Mouse (Mus musculus): Measurements from ENCODE around the gene Fam185a. TPM values are rescaled to one million over a fixed set of nuclear protein-coding genes. Genes with fewer than 3 reads are reported as not detected.

The Fam185a gene
- polyA plus RNA-seq, 1 experiment, result 1.6 TPM

GRCm38 (mm10) chr5:21500941-21501340 lies 76.2 kb downstream of the Fam185a start:
- no peak overlapping the region for H3K4me3 ChIP-seq (ENCODE audit: insufficient read depth, low read length)
- no peak for TF ChIP-seq CTCF (IDR thresholded peaks at IDR 0.05; ENCODE audit: low read depth, low read length)
- TF ChIP-seq POLR2A (IDR thresholded peaks at IDR 0.05; ENCODE audit: borderline replicate concordance, low read depth, low read length), result no peak
- no peaks in the 10 kb centered on the region for H3K4me1 ChIP-seq (ENCODE audit: control insufficient read depth, insufficient read depth, low read length)
- no peak overlapping the region for H3K27ac ChIP-seq (ENCODE audit: insufficient read depth, low read depth, low read length)

GRCm38 (mm10) chr5:21502936-21503610 lies 78.3 kb downstream of the Fam185a start:
- TF ChIP-seq CTCF (IDR thresholded peaks at IDR 0.05; ENCODE audit: low read depth, low read length) (no peak), POLR2A (IDR thresholded peaks at IDR 0.05; ENCODE audit: borderline replicate concordance, low read depth, low read length) (no peak)
- no peaks in the 10 kb centered on the region for H3K4me1 ChIP-seq (ENCODE audit: control insufficient read depth, insufficient read depth, low read length)
- H3K27ac ChIP-seq (ENCODE audit: insufficient read depth, low read depth, low read length), result no peak overlapping the region
- no peak overlapping the region for H3K4me3 ChIP-seq (ENCODE audit: insufficient read depth, low read length)

GRCm38 (mm10) chr5:21505159-21505558 lies 80.4 kb downstream of the Fam185a start:
- TF ChIP-seq CTCF (IDR thresholded peaks at IDR 0.05; ENCODE audit: low read depth, low read length) (no peak), POLR2A (IDR thresholded peaks at IDR 0.05; ENCODE audit: borderline replicate concordance, low read depth, low read length) (no peak)
- Histone ChIP-seq H3K4me3 (ENCODE audit: insufficient read depth, low read length) (no peak overlapping the region), H3K4me1 (ENCODE audit: control insufficient read depth, insufficient read depth, low read length) (no peaks in the 10 kb centered on the region), H3K27ac (ENCODE audit: insufficient read depth, low read depth, low read length) (no peak overlapping the region)

GRCm38 (mm10) chr5:21506887-21507286 lies 82.1 kb downstream of the Fam185a start:
- Histone ChIP-seq H3K4me3 (ENCODE audit: insufficient read depth, low read length) (no peak overlapping the region), H3K4me1 (ENCODE audit: control insufficient read depth, insufficient read depth, low read length) (no peaks in the 10 kb centered on the region), H3K27ac (ENCODE audit: insufficient read depth, low read depth, low read length) (no peak overlapping the region)
- TF ChIP-seq POLR2A (IDR thresholded peaks at IDR 0.05; ENCODE audit: borderline replicate concordance, low read depth, low read length) (no peak), CTCF (IDR thresholded peaks at IDR 0.05; ENCODE audit: low read depth, low read length) (no peak)

- Histone ChIP-seq H3K27ac (ENCODE audit: insufficient read depth, low read depth, low read length) (no peak overlapping the region), H3K4me3 (ENCODE audit: insufficient read depth, low read length) (no peak overlapping the region), H3K4me1 (ENCODE audit: control insufficient read depth, insufficient read depth, low read length) (0 out of 2 replicates have a peak, but pooled peaks cover under 1% of the 10 kb centered on the region)
- TF ChIP-seq POLR2A (IDR thresholded peaks at IDR 0.05; ENCODE audit: borderline replicate concordance, low read depth, low read length) (no peak), CTCF (IDR thresholded peaks at IDR 0.05; ENCODE audit: low read depth, low read length) (no peak)
These were observed 85.0 kb downstream of the Fam185a start for GRCm38 (mm10) chr5:21509801-21510200.

- Histone ChIP-seq H3K4me3 (ENCODE audit: insufficient read depth, low read length) (no peak overlapping the region), H3K27ac (ENCODE audit: insufficient read depth, low read depth, low read length) (no peak overlapping the region), H3K4me1 (ENCODE audit: control insufficient read depth, insufficient read depth, low read length) (peaks cover 15% of the 10 kb centered on the region)
- TF ChIP-seq CTCF (IDR thresholded peaks at IDR 0.05; ENCODE audit: low read depth, low read length), result no peak
- TF ChIP-seq POLR2A (IDR thresholded peaks at IDR 0.05; ENCODE audit: borderline replicate concordance, low read depth, low read length), result no peak
These were observed 88.6 kb downstream of the Fam185a start for GRCm38 (mm10) chr5:21513363-21513762.

- Histone ChIP-seq H3K4me3 (ENCODE audit: insufficient read depth, low read length) (no peak overlapping the region), H3K27ac (ENCODE audit: insufficient read depth, low read depth, low read length) (peak overlapping the region; percentile 35), H3K4me1 (ENCODE audit: control insufficient read depth, insufficient read depth, low read length) (peaks cover 15% of the 10 kb centered on the region)
- TF ChIP-seq CTCF (IDR thresholded peaks at IDR 0.05; ENCODE audit: low read depth, low read length) (no peak), POLR2A (IDR thresholded peaks at IDR 0.05; ENCODE audit: borderline replicate concordance, low read depth, low read length) (no peak)
These were observed 92.8 kb downstream of the Fam185a start for GRCm38 (mm10) chr5:21517562-21517961.

- Histone ChIP-seq H3K4me1 (ENCODE audit: control insufficient read depth, insufficient read depth, low read length) (peaks cover 15% of the 10 kb centered on the region), H3K27ac (ENCODE audit: insufficient read depth, low read depth, low read length) (no peak overlapping the region), H3K4me3 (ENCODE audit: insufficient read depth, low read length) (no peak overlapping the region)
- no peak for TF ChIP-seq CTCF (IDR thresholded peaks at IDR 0.05; ENCODE audit: low read depth, low read length)
- no peak for TF ChIP-seq POLR2A (IDR thresholded peaks at IDR 0.05; ENCODE audit: borderline replicate concordance, low read depth, low read length)
These were observed 93.4 kb downstream of the Fam185a start for GRCm38 (mm10) chr5:21518207-21518606.

- Histone ChIP-seq H3K4me1 (ENCODE audit: control insufficient read depth, insufficient read depth, low read length) (peaks cover 15% of the 10 kb centered on the region), H3K4me3 (ENCODE audit: insufficient read depth, low read length) (no peak overlapping the region)
- TF ChIP-seq CTCF (IDR thresholded peaks at IDR 0.05; ENCODE audit: low read depth, low read length) (no peak), POLR2A (IDR thresholded peaks at IDR 0.05; ENCODE audit: borderline replicate concordance, low read depth, low read length) (no peak)
These were observed 94.4 kb downstream of the Fam185a start for GRCm38 (mm10) chr5:21519166-21519565.

GRCm38 (mm10) chr5:21526835-21527485 lies 102.2 kb downstream of the Fam185a start:
- H3K4me3 ChIP-seq (ENCODE audit: insufficient read depth, low read length), result no peak overlapping the region
- TF ChIP-seq POLR2A (IDR thresholded peaks at IDR 0.05; ENCODE audit: borderline replicate concordance, low read depth, low read length) (no peak), CTCF (IDR thresholded peaks at IDR 0.05; ENCODE audit: low read depth, low read length) (no peak)
- H3K4me1 ChIP-seq (ENCODE audit: control insufficient read depth, insufficient read depth, low read length), result peaks cover 12% of the 10 kb centered on the region
- no peak overlapping the region for H3K27ac ChIP-seq (ENCODE audit: insufficient read depth, low read depth, low read length)

More at GRCm38 (mm10) chr5:21519166-21519565, 94.4 kb downstream of the Fam185a start:
- H3K27ac ChIP-seq (ENCODE audit: insufficient read depth, low read depth, low read length), result no peak overlapping the region

Data from bone marrow macrophage, adult 2 months (primary cell).